Mouse (Mus musculus): ENCODE data around the gene Chst15. TPM values are rescaled to one million over a fixed set of nuclear protein-coding genes. Genes with fewer than 3 reads are reported as not detected.

Chst15 gene
- total and polyA plus RNA-seq, 2 experiments from 2014 or later, result 12.8 to 19.3 TPM

DNA sequence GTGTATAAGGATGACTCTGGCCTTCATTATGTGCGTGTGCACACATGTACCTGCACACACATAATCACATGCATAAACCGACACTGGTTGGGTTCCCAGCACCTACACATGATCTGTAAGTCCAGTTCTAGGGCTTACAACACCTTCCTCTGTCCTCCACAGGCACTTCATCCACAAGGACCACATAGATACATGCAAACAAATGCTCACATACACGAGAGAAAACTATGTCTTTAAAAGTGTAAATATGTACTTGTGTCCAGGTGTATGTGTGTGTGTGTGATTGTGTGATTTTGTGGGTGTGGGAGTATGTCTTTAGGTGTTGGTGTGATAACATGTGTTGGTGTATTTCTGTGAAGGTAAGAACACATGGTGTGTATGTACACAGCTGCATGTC, 40.8 kb upstream of the Chst15 start:
- Histone ChIP-seq H3K4me2 (ENCODE audit: low read depth) (no peak overlapping the region), H3K4me1 (ENCODE audit: insufficient read depth) (no peaks in the 10 kb centered on the region), H3K27me3 (ENCODE audit: insufficient read depth, low read length) (no peaks in the 10 kb centered on the region), H3K27ac (ENCODE audit: low read depth, low read length) (no peak overlapping the region), H3K9ac (no peak overlapping the region), H3K36me3 (ENCODE audit: insufficient read depth) (no peaks in the 10 kb centered on the region), H3K9me3 (ENCODE audit: low read length) (no peaks in the 10 kb centered on the region), H3K4me3 (ENCODE audit: low read depth, low read length) (no peak overlapping the region)
- ATAC-seq (no peak), DNase-seq (no peak)
- no peak for TF ChIP-seq CTCF (IDR thresholded peaks at IDR 0.05; ENCODE audit: low read depth)
- 86% methylated on average over 3 of the region's 3 CpGs for WGBS

DNA sequence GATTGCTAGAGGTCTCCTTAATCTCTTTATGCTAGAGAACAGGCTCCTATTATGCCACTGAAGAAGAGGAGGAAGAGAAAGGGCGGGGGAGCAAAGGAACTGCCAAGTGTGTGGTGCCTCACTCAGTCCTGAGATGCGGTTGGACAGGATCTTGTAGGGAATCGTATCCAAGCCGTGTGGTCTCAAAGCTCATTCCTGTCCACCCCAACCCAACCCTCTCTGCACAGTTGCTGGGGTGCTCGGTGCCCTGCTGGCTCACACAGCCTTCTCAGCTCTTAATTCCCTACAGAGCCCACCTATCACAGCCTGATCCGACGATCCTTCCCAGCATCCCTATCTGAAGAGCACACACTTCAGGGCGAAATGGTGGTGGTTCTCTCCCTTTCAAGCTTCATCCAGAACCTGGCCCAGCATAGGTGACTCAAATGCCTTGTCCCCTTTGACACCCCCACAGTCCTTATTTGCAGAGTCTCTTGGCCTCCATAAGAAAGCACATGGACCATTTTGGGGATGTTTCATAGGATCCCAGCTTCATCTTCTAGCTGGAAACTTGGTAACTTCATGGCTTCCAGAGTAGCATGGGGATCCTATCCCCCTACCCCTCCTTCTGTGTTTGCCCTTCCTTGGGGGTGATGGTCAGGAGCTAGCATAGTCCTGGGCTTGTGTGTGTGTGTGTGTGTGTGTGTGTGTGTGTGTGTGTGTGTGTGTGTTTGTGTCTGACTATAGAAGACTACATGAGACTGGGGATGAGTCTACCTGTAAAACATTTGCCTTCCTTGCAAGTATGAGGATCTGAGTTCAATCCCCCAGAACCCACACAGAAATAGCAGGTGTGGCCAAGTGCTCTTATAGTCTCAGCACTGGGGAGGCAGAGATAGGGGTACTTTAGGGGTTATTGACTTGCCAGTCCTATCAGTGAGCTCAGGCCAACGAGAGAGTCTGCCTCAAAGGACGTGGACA, 40.1 kb upstream of the Chst15 start:
- ATAC-seq, result no peak
- Histone ChIP-seq H3K4me3 (ENCODE audit: low read depth, low read length) (no peak overlapping the region), H3K36me3 (ENCODE audit: insufficient read depth) (no peaks in the 10 kb centered on the region), H3K9ac (no peak overlapping the region), H3K27ac (ENCODE audit: low read depth, low read length) (no peak overlapping the region), H3K4me1 (ENCODE audit: insufficient read depth) (no peaks in the 10 kb centered on the region), H3K4me2 (ENCODE audit: low read depth) (no peak overlapping the region), H3K9me3 (ENCODE audit: low read length) (no peaks in the 10 kb centered on the region), H3K27me3 (ENCODE audit: insufficient read depth, low read length) (no peaks in the 10 kb centered on the region)
- TF ChIP-seq CTCF (IDR thresholded peaks at IDR 0.05; ENCODE audit: low read depth), result no peak
- 30% methylated on average over 10 of the region's 10 CpGs for WGBS
- DNase-seq, result no peak

DNA sequence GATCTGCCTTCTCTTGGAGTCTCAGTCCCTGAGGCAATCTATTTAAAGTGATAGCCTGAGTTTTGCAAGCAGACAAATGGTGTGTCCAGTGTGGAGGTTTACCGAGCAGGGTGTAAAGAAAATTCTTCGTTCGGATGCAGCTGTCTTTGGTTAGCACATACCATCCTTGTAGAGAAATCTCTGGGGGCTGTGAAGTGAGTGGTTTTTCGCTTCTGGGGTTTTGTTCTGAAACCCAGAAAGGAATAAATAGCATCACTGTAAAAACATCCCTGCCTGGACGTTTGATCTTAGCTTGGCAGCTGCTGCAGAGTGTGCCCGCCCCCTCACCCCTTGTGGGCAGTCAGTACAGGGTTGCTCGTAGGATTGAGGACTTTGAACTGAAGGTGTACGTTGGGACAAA, 39.2 kb upstream of the Chst15 start:
- DNase-seq, result no peak
- no peaks in the 10 kb centered on the region for H3K36me3 ChIP-seq (ENCODE audit: insufficient read depth)
- H3K27me3 ChIP-seq (ENCODE audit: insufficient read depth, low read length), result no peaks in the 10 kb centered on the region
- TF ChIP-seq CTCF (IDR thresholded peaks at IDR 0.05; ENCODE audit: low read depth), result no peak
- no peak overlapping the region for H3K4me3 ChIP-seq (ENCODE audit: low read depth, low read length)
- ATAC-seq, result no peak
- no peak overlapping the region for H3K4me2 ChIP-seq (ENCODE audit: low read depth)
- H3K4me1 ChIP-seq (ENCODE audit: insufficient read depth), result no peaks in the 10 kb centered on the region
- no peak overlapping the region for H3K27ac ChIP-seq (ENCODE audit: low read depth, low read length)
- H3K9me3 ChIP-seq (ENCODE audit: low read length), result no peaks in the 10 kb centered on the region
- H3K9ac ChIP-seq, result no peak overlapping the region
- 21% methylated on average over 8 of the region's 8 CpGs for WGBS

DNA sequence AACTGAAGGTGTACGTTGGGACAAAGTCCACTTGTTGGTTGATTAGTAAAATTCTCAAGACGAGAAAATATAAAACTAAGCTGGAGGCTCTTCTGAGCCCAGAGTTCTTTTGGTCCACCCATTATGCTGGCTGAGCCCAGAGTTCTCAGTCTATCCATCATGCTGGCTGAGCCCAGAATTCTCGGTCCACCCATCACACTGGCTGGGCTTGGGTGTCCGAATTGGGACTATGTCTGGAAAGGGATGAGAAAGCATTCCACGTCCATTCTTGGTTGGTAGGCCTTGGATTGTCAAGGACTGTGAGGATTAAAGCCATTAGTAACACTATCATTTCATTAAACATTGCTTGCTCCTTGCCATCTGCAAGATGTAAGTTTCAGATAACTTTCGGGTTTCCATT, 38.7 kb upstream of the Chst15 start:
- ATAC-seq, result no peak
- no peak for TF ChIP-seq CTCF (IDR thresholded peaks at IDR 0.05; ENCODE audit: low read depth)
- Histone ChIP-seq H3K4me1 (ENCODE audit: insufficient read depth) (no peaks in the 10 kb centered on the region), H3K4me3 (ENCODE audit: low read depth, low read length) (no peak overlapping the region), H3K36me3 (ENCODE audit: insufficient read depth) (no peaks in the 10 kb centered on the region), H3K9ac (no peak overlapping the region), H3K9me3 (ENCODE audit: low read length) (no peaks in the 10 kb centered on the region), H3K27ac (ENCODE audit: low read depth, low read length) (no peak overlapping the region), H3K4me2 (ENCODE audit: low read depth) (no peak overlapping the region), H3K27me3 (ENCODE audit: insufficient read depth, low read length) (no peaks in the 10 kb centered on the region)
- 77% methylated on average over 6 of the region's 6 CpGs for WGBS
- no peak for DNase-seq

DNA sequence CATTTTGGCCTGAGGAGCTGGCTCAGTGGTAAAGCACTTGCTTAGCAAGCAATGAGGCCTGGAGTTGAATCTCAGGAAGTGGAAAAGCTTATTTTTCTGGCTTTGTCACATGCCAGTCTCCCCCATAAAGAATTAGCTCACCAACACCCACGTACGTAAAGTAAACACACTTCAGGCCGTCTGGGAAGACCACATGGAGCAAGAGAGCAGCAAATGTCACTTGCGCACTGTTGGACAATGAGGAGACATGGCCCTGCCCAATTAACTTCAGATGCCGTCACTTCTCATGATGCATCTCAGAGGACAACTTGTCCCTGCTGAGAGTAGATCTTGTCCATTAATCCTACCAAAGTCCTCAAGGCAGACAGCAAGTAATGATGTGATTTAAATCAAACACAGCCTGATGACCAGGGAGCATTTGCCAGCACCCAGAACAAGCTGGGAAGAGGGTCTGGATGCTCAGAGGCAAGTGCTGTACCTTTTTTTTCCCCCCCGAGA, 32.1 kb upstream of the Chst15 start:
- H3K4me3 ChIP-seq (ENCODE audit: low read depth, low read length), result no peak overlapping the region
- H3K4me1 ChIP-seq (ENCODE audit: insufficient read depth), result no peaks in the 10 kb centered on the region
- TF ChIP-seq CTCF (IDR thresholded peaks at IDR 0.05; ENCODE audit: low read depth), result no peak
- H3K36me3 ChIP-seq (ENCODE audit: insufficient read depth), result no peaks in the 10 kb centered on the region
- WGBS, result 89% methylated on average over 6 of the region's 6 CpGs
- no peak for DNase-seq
- no peak overlapping the region for H3K4me2 ChIP-seq (ENCODE audit: low read depth)
- H3K27ac ChIP-seq (ENCODE audit: low read depth, low read length), result no peak overlapping the region
- ATAC-seq, result no peak
- H3K9me3 ChIP-seq (ENCODE audit: low read length), result no peaks in the 10 kb centered on the region
- no peak overlapping the region for H3K9ac ChIP-seq
- H3K27me3 ChIP-seq (ENCODE audit: insufficient read depth, low read length), result no peaks in the 10 kb centered on the region

DNA sequence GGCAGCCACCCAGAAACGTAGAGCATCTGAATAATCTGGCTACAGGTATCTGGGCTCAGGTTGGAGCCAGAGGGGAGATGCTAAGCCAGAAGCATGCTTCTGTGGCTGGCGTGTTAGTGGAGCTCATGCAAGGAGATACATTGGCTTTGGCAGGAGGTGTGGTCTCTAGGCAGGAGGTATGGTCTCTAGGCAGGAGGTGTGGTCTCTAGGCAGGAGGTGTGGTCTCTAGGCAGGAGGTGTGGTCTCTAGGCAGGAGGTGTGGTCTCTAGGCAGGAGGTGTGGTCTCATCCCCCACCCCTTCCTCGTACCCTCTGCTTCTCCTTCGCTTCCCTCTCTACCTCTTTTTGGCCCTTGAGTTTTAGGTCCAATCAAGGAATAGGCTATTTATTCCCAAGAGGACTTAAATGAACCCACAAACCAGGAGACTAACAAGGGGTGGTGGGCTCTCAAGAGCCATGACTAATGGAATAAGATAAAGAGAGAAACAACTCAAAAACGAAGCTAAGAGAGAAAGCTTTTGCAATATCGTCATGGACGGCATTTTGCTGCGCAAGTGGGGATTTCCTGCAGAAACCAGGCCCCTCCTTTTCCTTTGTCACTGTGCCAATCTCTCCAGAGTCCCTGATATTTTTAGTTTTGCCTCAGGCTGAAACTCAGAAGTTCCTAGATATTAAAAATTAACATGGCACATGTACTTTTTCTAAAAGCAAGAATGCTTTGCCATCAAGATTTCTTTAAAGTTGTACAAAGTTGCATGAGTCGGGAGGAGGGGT, 30.4 kb upstream of the Chst15 start:
- 69% methylated on average over 9 of the region's 9 CpGs for WGBS
- no peaks in the 10 kb centered on the region for H3K36me3 ChIP-seq (ENCODE audit: insufficient read depth)
- no peaks in the 10 kb centered on the region for H3K9me3 ChIP-seq (ENCODE audit: low read length)
- TF ChIP-seq CTCF (IDR thresholded peaks at IDR 0.05; ENCODE audit: low read depth), result no peak
- no peak overlapping the region for H3K4me2 ChIP-seq (ENCODE audit: low read depth)
- ATAC-seq (no peak), DNase-seq (no peak)
- H3K27ac ChIP-seq (ENCODE audit: low read depth, low read length), result no peak overlapping the region
- H3K4me3 ChIP-seq (ENCODE audit: low read depth, low read length), result no peak overlapping the region
- H3K4me1 ChIP-seq (ENCODE audit: insufficient read depth), result no peaks in the 10 kb centered on the region
- no peaks in the 10 kb centered on the region for H3K27me3 ChIP-seq (ENCODE audit: insufficient read depth, low read length)
- no peak overlapping the region for H3K9ac ChIP-seq

All from forebrain, postnatal 0 days (tissue).